Mouse (Mus musculus): ENCODE data around the gene Tmem222. TPM values are rescaled to one million over a fixed set of nuclear protein-coding genes. Genes with fewer than 3 reads are reported as not detected.

The Tmem222 gene
- polyA plus RNA-seq, 1 experiment: 47.7 TPM

GRCm38 (mm10) chr4:133257230-133257629, 20.4 kb downstream of the Tmem222 start:
- TF ChIP-seq CTCF (IDR thresholded peaks at IDR 0.05; ENCODE audit: borderline replicate concordance, insufficient read depth, low read length): no peak
- TF ChIP-seq POLR2A (IDR thresholded peaks at IDR 0.05; ENCODE audit: low read depth, low read length): no peak
- Histone ChIP-seq H3K27ac (ENCODE audit: insufficient read depth, low read length) (no peak overlapping the region), H3K4me3 (ENCODE audit: insufficient read depth, low read length) (no peak overlapping the region), H3K4me1 (ENCODE audit: control insufficient read depth, insufficient read depth, low read length) (no peaks in the 10 kb centered on the region)

GRCm38 (mm10) chr4:133256820-133257219, 20.8 kb downstream of the Tmem222 start:
- Histone ChIP-seq H3K4me3 (ENCODE audit: insufficient read depth, low read length) (no peak overlapping the region), H3K4me1 (ENCODE audit: control insufficient read depth, insufficient read depth, low read length) (no peaks in the 10 kb centered on the region), H3K27ac (ENCODE audit: insufficient read depth, low read length) (no peak overlapping the region)
- TF ChIP-seq CTCF (IDR thresholded peaks at IDR 0.05; ENCODE audit: borderline replicate concordance, insufficient read depth, low read length) (no peak), POLR2A (IDR thresholded peaks at IDR 0.05; ENCODE audit: low read depth, low read length) (no peak)

- H3K27ac ChIP-seq (ENCODE audit: insufficient read depth, low read length): no peak overlapping the region
- H3K4me3 ChIP-seq (ENCODE audit: insufficient read depth, low read length): no peak overlapping the region
- no peaks in the 10 kb centered on the region for H3K4me1 ChIP-seq (ENCODE audit: control insufficient read depth, insufficient read depth, low read length)
- no peak for TF ChIP-seq CTCF (IDR thresholded peaks at IDR 0.05; ENCODE audit: borderline replicate concordance, insufficient read depth, low read length)
- TF ChIP-seq POLR2A (IDR thresholded peaks at IDR 0.05; ENCODE audit: low read depth, low read length): no peak
Measured at GRCm38 (mm10) chr4:133255392-133255791, 22.2 kb downstream of the Tmem222 start.

- Histone ChIP-seq H3K4me3 (ENCODE audit: insufficient read depth, low read length) (no peak overlapping the region), H3K27ac (ENCODE audit: insufficient read depth, low read length) (no peak overlapping the region), H3K4me1 (ENCODE audit: control insufficient read depth, insufficient read depth, low read length) (no peaks in the 10 kb centered on the region)
- TF ChIP-seq POLR2A (IDR thresholded peaks at IDR 0.05; ENCODE audit: low read depth, low read length) (no peak), CTCF (IDR thresholded peaks at IDR 0.05; ENCODE audit: borderline replicate concordance, insufficient read depth, low read length) (no peak)
Measured at GRCm38 (mm10) chr4:133253412-133253811, 24.2 kb downstream of the Tmem222 start.

- no peak overlapping the region for H3K27ac ChIP-seq (ENCODE audit: insufficient read depth, low read length)
- TF ChIP-seq CTCF (IDR thresholded peaks at IDR 0.05; ENCODE audit: borderline replicate concordance, insufficient read depth, low read length) (no peak), POLR2A (IDR thresholded peaks at IDR 0.05; ENCODE audit: low read depth, low read length) (no peak)
Measured at GRCm38 (mm10) chr4:133252089-133252488, 25.5 kb downstream of the Tmem222 start.

GRCm38 (mm10) chr4:133251214-133251613, 26.4 kb downstream of the Tmem222 start:
- no peak overlapping the region for H3K4me3 ChIP-seq (ENCODE audit: insufficient read depth, low read length)

More at GRCm38 (mm10) chr4:133252089-133252488, 25.5 kb downstream of the Tmem222 start:
- no peaks in the 10 kb centered on the region for H3K4me1 ChIP-seq (ENCODE audit: control insufficient read depth, insufficient read depth, low read length)
- H3K4me3 ChIP-seq (ENCODE audit: insufficient read depth, low read length): no peak overlapping the region

GRCm38 (mm10) chr4:133250609-133251008, 27.0 kb downstream of the Tmem222 start:
- Histone ChIP-seq H3K4me3 (ENCODE audit: insufficient read depth, low read length) (no peak overlapping the region), H3K4me1 (ENCODE audit: control insufficient read depth, insufficient read depth, low read length) (no peaks in the 10 kb centered on the region), H3K27ac (ENCODE audit: insufficient read depth, low read length) (no peak overlapping the region)
- 0 out of 2 replicates have a peak, but pooled peaks have one; percentile 30 for TF ChIP-seq CTCF (IDR thresholded peaks at IDR 0.05; ENCODE audit: borderline replicate concordance, insufficient read depth, low read length)
- no peak for TF ChIP-seq POLR2A (IDR thresholded peaks at IDR 0.05; ENCODE audit: low read depth, low read length)

More at GRCm38 (mm10) chr4:133251214-133251613, 26.4 kb downstream of the Tmem222 start:
- no peak overlapping the region for H3K27ac ChIP-seq (ENCODE audit: insufficient read depth, low read length)
- H3K4me1 ChIP-seq (ENCODE audit: control insufficient read depth, insufficient read depth, low read length): no peaks in the 10 kb centered on the region
- no peak for TF ChIP-seq CTCF (IDR thresholded peaks at IDR 0.05; ENCODE audit: borderline replicate concordance, insufficient read depth, low read length)
- no peak for TF ChIP-seq POLR2A (IDR thresholded peaks at IDR 0.05; ENCODE audit: low read depth, low read length)

- Histone ChIP-seq H3K4me3 (ENCODE audit: insufficient read depth, low read length) (no peak overlapping the region), H3K4me1 (ENCODE audit: control insufficient read depth, insufficient read depth, low read length) (no peaks in the 10 kb centered on the region), H3K27ac (ENCODE audit: insufficient read depth, low read length) (no peak overlapping the region)
- TF ChIP-seq POLR2A (IDR thresholded peaks at IDR 0.05; ENCODE audit: low read depth, low read length) (no peak), CTCF (IDR thresholded peaks at IDR 0.05; ENCODE audit: borderline replicate concordance, insufficient read depth, low read length) (no peak)
Measured at GRCm38 (mm10) chr4:133247806-133248449, 29.7 kb downstream of the Tmem222 start.

- Histone ChIP-seq H3K27ac (ENCODE audit: insufficient read depth, low read length) (no peak overlapping the region), H3K4me3 (ENCODE audit: insufficient read depth, low read length) (no peak overlapping the region), H3K4me1 (ENCODE audit: control insufficient read depth, insufficient read depth, low read length) (peaks cover 2% of the 10 kb centered on the region)
- no peak for TF ChIP-seq POLR2A (IDR thresholded peaks at IDR 0.05; ENCODE audit: low read depth, low read length)
- TF ChIP-seq CTCF (IDR thresholded peaks at IDR 0.05; ENCODE audit: borderline replicate concordance, insufficient read depth, low read length): no peak
Measured at GRCm38 (mm10) chr4:133247072-133247471, 30.5 kb downstream of the Tmem222 start.

GRCm38 (mm10) chr4:133244289-133244688, 33.3 kb downstream of the Tmem222 start:
- Histone ChIP-seq H3K27ac (ENCODE audit: insufficient read depth, low read length) (no peak overlapping the region), H3K4me3 (ENCODE audit: insufficient read depth, low read length) (no peak overlapping the region), H3K4me1 (ENCODE audit: control insufficient read depth, insufficient read depth, low read length) (peaks cover 3% of the 10 kb centered on the region)
- no peak for TF ChIP-seq CTCF (IDR thresholded peaks at IDR 0.05; ENCODE audit: borderline replicate concordance, insufficient read depth, low read length)
- TF ChIP-seq POLR2A (IDR thresholded peaks at IDR 0.05; ENCODE audit: low read depth, low read length): no peak
